Mouse (Mus musculus) gastrocnemius, adult 2 months (tissue): ENCODE data around the gene Gng7. TPM values are rescaled to one million over a fixed set of nuclear protein-coding genes. Genes with fewer than 3 reads are reported as not detected.
A peak's percentile ranks its signal among the peaks of the same experiment; 100 is the strongest.

Experiments
- DNase-seq: peaks from one replicate; pipeline ENCODE4 v3.0.0; 2022
- H3K27ac ChIP-seq: fragments of 200-600 bp; 2 replicates; pipeline ENCODE4 v1.8.1; 2022; ENCODE audit warnings: mild to moderate bottlenecking
- H3K4me3 ChIP-seq: fragments of 200-600 bp; 2 replicates; pipeline ENCODE4 v1.8.1; 2022; ENCODE audit warnings: mild to moderate bottlenecking, moderate library complexity
- CTCF ChIP-seq: fragments of 200-600 bp; IDR thresholded peaks from 2 replicates; pipeline ENCODE4 v1.8.1; 2022; ENCODE audit warnings: antibody characterized with exemption, mild to moderate bottlenecking, moderate library complexity
- intact Hi-C: fragments of 180-260 bp; cut with DNase I; formaldehyde crosslinking; loops from one replicate; pipeline ENCODE4 v1.15.1; 2025
- total RNA-seq, 2 experiments: library from RNA; stranded (reverse); gene quantifications; 2 replicates each; pipeline ENCODE4 v1.2.3; 2021

The Gng7 gene
- total RNA-seq, 2 experiments from 2014 or later, result 0.66 to 1.0 TPM

- H3K4me3 ChIP-seq, result no peak overlapping the region
- intact Hi-C loops, result loop anchor here (1.0 to 5.0 kb wide), 2 partner anchors 25 to 39 kb away; no protein-coding TSS in a partner anchor
- DNase-seq, result peak; percentile 79
These were observed 26.9 kb upstream of the Gng7 start for GRCm38 (mm10) chr10:81041458-81042175.

DNA sequence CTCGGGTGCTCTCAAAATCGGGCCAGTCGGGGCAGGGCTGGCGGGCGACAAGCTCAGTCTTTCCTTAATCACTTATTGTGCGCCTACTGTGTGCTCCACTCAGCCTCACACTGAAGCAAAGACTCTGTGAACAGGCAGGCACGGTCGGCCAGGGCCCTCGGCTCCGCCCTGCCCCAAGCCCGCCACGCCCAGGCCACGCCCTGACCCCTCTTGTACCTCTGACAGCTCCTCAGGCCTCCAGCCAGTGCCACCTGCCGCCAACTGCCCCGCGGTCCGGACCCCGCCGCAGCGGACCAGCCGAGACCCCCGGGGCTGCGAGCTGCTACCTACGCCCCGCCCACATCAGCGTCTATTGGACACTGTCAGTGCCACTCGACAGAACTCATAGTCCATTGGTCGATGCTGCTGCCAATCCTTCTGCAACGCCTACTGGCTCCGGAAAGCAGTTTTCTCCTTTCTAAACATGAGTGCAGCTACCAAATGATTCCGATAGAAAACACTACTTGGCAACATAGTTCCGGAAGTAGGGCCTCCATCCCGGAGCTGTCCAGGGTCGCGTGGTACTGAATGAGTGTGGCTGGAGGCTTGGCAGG, 22.3 kb upstream of the Gng7 start, which contains the start of gene Slc39a3:
Slc39a3 (minus strand) TSS at position 439 of the 593 bp plus-strand sequence.
- intact Hi-C loops, result loop anchor here (2.0 kb wide), 1 partner anchor 20 kb away; no protein-coding TSS in a partner anchor
- DNase-seq, result peak; percentile 98
- no peak for TF ChIP-seq CTCF
- peak within 1 kb of the TSS; percentile 92 for H3K4me3 ChIP-seq
- H3K27ac ChIP-seq, result peak within 1 kb of the TSS; percentile 89

More at GRCm38 (mm10) chr10:81041458-81042175, 26.9 kb upstream of the Gng7 start:
- no peak overlapping the region for H3K27ac ChIP-seq
- peak; percentile 94 for TF ChIP-seq CTCF

GRCm38 (mm10) chr10:81036251-81036650, 21.5 kb upstream of the Gng7 start:
- peak; percentile 44 for TF ChIP-seq CTCF
- Histone ChIP-seq H3K4me3 (no peak overlapping the region), H3K27ac (no peak overlapping the region)
- intact Hi-C loops, result loop anchor here (2.0 kb wide), 1 partner anchor 19 kb away; no protein-coding TSS in a partner anchor
- DNase-seq, result no peak

DNA sequence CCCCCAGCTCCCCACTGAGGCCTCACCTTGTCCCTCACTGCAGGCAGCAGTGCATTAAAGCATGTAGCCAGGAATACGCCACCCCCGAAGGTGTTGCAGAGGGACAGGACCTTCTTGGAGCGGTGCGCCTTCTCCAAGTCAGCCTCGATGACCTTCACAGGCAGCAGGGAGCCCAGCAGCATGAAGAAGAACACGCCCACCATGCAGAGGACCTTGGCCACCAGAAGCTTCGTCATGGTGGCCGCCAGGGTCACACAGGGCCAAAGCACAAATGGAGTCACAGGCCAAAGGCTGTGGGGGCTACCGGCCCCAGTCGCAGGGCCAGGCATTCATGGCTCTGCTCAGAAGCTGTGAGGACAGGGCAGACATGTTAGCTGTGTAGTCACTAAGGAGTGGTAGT, 18.8 kb upstream of the Gng7 start:
- no peak for TF ChIP-seq CTCF
- H3K27ac ChIP-seq, result no peak overlapping the region
- intact Hi-C loops, result no loop called here
- DNase-seq, result no peak
- no peak overlapping the region for H3K4me3 ChIP-seq

DNA sequence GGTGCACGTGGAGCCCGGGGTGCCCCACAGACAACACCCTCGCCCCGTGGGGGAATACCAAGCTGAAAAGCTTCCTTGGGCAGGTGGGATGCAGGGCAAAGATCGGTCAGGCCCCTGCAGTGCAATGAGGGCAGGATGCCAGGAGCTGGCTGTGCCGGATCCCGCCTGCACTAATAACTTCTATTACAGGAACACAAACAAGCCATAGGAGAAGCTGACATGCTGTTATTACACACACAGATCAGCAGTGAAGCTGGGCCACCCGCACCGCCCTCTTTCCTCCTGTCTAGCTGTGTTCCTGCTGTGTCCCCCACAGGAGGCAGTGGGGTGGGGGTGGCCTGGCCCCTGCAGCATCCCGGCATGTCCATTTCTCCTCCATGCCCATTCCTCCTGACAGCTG, 14.3 kb upstream of the Gng7 start:
- Histone ChIP-seq H3K27ac (no peak overlapping the region), H3K4me3 (no peak overlapping the region)
- DNase-seq, result no peak
- TF ChIP-seq CTCF, result no peak
- intact Hi-C loops, result no loop called here

- Histone ChIP-seq H3K27ac (no peak overlapping the region; the same call in 1 of the 2 replicates), H3K4me3 (no peak overlapping the region)
- no peak for TF ChIP-seq CTCF
- intact Hi-C loops, result no loop called here
- no peak for DNase-seq
These were observed 13.5 kb upstream of the Gng7 start for GRCm38 (mm10) chr10:81028219-81028618.

DNA sequence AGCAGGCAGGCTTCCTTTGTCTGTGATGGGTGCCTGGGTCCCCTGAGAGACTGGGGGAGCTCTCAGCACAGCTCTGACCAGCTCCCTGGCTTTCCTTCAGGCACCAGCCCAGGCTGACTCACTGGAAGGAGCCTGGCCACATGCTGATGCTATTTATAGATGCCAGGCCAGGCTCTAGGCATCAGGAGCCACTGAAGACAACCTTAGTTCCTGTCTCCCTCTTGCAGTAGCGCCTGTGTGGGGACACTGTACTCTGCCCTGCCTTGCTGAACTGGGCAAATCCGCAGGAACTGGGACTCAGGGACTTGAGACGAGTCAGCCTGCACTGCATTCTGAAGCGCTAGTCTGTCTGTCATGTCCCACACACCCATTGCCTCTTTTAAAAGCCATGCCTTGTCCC, 12.6 kb upstream of the Gng7 start:
- intact Hi-C loops, result no loop called here
- peak; percentile 82 for DNase-seq
- H3K4me3 ChIP-seq, result no peak overlapping the region
- H3K27ac ChIP-seq, result peak overlapping the region; percentile 87
- no peak for TF ChIP-seq CTCF

- intact Hi-C loops, result no loop called here
- TF ChIP-seq CTCF, result no peak
These were observed 12.1 kb upstream of the Gng7 start for GRCm38 (mm10) chr10:81026857-81027256.

DNA sequence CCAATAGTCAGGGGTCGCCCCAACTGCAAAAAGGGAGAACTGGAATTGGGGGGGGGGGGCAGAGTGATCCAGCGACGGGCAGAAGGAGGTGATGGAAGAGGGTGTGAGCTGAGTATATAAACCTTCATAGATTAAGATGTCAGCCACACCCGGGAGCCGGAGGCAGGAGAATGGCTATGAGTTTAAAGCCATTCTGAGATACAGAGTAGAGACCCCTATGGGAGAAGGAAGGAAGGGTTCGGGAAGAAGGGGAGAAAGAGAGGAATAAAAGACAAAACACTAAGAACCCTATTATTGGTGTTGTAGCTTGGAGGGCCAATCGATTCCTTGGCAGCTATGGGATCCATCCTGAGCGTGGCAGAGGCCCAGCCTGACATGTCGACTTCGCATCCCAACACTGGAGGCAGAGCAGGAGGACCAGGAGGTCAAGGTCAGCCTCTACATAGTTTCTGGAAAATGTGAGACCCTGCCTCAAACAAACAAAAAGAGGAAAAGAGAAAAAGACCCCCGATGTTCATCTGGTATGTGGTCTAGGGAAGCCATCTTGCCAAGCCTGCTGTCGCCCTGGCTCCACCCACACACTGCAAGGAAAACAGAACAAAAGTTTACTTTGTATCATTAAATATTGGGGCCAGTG, 11.0 kb upstream of the Gng7 start, which contains the start of gene Diras1:
Diras1 (minus strand) TSS at position 24 of the 637 bp plus-strand sequence.
- H3K4me3 ChIP-seq, result peak within 1 kb of the TSS; percentile 55
- no peak within 1 kb of the TSS for H3K27ac ChIP-seq
- no peak for DNase-seq
- no peak for TF ChIP-seq CTCF
- intact Hi-C loops, result no loop called here

More at GRCm38 (mm10) chr10:81026857-81027256, 12.1 kb upstream of the Gng7 start:
- peak overlapping the region; percentile 87 for H3K27ac ChIP-seq
- H3K4me3 ChIP-seq, result no peak overlapping the region
- DNase-seq, result no peak

- TF ChIP-seq CTCF, result no peak
- no peak for DNase-seq
- peak overlapping the region; percentile 55 for H3K4me3 ChIP-seq
- H3K27ac ChIP-seq, result no peak overlapping the region
- intact Hi-C loops, result no loop called here
These were observed 10.4 kb upstream of the Gng7 start for GRCm38 (mm10) chr10:81025047-81025621.

DNA sequence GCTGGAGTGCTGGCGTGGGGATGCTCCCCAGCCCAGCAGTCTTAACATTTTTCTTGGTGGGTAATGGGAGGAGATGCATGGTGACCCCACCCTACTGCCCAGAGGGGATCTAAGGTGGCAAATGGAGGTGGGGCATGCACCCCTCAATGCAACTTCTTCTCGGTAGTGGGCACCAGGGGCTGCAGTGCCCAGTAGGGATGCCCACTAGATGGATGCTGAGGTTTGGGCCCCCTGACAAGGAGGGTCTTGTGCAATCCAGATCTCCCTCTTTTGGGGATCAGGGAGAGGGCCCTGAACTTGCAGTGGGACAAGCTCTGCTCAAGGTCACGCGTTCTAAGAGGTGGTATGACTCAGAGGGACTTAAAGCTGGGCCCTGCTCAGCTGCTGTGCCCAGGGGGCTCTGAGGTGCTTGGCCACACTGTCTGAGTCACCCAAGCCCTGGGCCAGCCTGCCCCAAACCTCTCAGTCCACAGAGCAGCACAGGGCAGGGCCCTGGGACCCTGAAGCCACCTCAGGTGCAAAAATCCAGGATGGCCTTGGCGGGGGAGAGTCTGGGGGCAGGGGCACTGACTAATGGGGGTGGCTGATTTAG, 9.7 kb upstream of the Gng7 start:
- no peak for TF ChIP-seq CTCF
- intact Hi-C loops, result no loop called here

DNA sequence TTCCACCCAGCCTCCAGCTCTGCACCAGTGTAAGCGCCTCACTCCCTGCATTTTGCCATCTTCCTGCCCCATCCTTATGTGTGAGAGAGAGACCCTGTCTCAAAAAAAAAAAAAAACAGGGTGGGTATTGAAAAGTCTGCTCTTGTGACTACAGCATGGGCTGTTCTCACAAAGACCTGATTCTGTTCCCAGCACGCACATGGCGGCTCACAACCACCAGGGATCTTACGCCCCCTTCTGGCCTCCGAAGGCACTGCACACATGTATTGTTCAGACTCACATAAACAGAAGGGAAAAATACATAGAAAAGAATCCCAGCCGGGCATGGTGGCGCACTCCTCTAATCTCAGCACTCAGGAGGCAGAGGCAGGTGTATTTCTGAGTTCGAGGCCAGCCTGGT, 8.0 kb upstream of the Gng7 start:
- TF ChIP-seq CTCF, result peak; percentile 20; the same call in 1 of the 2 replicates
- no peak for DNase-seq
- Histone ChIP-seq H3K27ac (no peak overlapping the region), H3K4me3 (no peak overlapping the region)
- intact Hi-C loops, result no loop called here

More for the DNA sequence above, 9.7 kb upstream of the Gng7 start:
- DNase-seq, result no peak
- Histone ChIP-seq H3K27ac (no peak overlapping the region), H3K4me3 (no peak overlapping the region)
